Mouse (Mus musculus) adrenal gland, postnatal 36 days (tissue): ENCODE results near the gene Rnf114. TPM values are rescaled to one million over a fixed set of nuclear protein-coding genes. Genes with fewer than 3 reads are reported as not detected.

Experiments used
- DNase-seq, 2 experiments: peaks; one replicate each; pipeline ENCODE4 v3.0.0; 2021; ENCODE audit warnings: mixed read lengths in 1 of 2
- total RNA-seq, 2 experiments: library from RNA; stranded (reverse); gene quantifications; 2 replicates each; pipeline ENCODE4 v1.2.3; 2021

Gene Rnf114
- total RNA-seq, 2 experiments from 2014 or later: 77.1 to 87.6 TPM

DNA sequence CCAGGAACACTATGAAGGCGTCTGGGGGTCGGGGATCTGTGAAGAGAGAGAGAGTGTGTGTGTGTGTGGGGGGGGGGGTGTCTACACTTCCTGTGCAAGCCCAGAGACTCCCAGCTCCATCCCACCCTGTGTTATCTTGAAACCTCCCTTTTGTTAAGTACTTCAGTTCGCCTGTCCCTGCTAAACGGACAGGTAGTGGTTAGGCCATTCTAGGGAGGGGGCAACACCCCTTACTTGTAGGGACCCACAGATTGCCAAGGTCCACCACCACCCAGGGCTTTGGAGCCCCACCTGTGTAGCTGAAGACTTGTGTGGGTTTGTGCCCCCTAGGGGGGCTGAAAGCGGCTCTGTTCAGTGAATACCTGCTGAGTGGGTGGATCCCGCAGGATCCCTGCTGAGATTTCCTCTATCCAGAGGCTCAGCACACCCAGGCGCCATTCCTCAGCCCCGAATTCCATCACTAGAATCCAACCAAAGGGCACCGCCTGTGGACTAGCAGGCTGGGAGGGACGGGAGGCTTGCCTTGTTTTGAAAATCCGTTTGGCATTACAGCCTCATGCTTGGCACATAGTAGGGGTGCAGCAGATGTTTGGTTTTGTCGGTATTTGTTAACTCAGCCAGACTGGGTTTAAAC lies 48.1 kb downstream of the Rnf114 start:
- no peak for DNase-seq

DNA sequence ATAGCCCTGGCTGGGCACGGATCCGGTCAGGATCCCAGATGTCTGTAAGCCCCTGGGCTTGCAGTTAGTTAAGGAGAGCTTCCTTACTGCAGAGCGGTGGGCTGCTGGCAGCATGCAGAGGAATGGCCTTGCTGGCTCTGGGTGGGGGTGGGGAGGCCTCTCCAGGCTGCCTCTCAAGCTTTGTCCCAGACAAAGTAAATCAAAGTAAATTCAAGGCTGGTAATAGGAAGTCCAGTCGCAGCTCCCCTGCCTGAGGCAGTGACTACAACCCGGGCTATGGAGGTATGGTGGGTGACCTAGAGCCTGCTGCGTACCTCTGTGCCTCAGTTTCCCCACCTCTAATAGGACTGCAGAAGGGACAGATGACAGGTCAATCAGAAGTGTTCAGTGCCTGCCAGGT lies 48.9 kb downstream of the Rnf114 start:
- no peak for DNase-seq

DNA sequence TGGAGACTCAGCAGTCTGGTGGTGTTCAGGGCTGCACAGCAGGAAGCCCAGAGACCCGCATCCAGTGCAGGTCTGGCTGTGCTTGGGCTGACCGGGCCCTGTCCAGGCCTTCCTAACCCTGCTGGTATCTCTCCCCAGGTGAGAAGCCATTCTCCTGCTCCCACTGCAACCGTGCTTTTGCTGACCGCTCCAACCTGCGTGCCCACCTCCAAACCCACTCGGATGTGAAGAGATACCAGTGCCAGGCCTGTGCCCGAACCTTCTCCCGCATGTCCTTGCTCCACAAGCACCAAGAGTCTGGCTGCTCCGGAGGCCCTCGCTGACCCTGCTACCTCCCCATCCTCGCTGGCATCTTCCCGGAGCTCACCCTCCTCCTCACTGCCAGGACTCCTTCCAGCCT lies 49.3 kb downstream of the Rnf114 start:
- DNase-seq: no peak

DNA sequence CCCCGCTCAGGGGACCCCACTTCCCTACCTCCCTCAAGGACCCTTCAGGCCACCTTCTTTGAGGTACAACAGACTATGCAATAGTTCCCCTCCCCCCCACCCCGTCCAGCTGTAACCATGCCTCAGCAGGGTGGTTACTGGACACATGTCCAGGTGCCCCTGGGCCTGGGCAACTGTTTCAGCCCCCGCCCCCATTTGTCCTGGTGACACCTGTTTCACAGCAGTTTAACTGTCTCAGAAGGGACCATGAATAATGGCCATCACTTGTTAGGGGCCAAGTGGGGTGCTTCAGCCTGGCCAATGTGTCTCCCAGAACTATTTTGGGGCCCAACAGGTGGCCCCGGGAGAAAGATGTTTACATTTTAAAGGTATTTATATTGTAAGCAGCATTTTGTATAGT lies 49.9 kb downstream of the Rnf114 start:
- no peak for DNase-seq

DNA sequence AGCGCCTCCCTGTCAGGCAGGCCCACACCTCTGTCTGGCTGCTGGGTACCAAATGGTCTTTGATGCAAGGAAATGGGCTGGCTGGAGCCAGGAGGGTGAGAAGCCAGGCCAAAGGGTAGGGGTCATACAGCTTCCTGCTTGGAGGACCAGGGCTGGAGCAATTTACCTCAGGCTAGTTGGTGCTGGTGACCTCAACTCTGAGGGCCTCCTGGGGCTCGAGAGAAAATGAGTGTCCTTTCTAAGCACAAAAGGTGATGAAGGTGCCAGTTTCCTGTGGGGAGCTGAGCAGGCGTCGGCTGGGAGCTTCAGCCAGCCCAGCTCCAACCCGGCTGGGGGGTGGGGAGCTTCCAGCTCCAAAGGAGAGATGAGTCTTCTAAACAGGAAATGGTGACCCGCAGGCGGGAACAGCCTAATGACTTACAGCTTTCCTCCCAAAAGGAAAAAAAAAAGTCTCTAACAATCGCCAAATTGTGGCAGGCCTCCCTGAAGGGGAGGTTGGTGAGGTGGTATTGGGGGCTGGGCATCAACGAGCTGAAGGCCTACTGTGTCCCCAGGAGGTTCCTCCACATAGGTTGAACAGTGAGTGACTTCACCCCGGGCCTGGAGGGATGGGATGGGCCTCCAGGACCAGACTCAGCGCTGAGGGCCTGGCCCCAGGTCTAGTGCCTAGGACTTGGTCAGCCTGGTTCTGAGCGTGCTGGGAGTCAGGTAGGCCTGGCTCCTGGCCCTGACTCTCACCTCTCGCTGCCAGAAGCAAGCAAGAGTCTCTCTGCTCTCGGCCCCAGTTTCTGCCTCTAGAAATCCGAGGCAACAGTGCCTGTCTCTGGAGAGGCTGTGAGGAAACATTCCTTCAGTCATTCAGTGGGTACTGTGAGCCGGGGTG lies 50.9 kb downstream of the Rnf114 start:
- DNase-seq: peak; percentile 57 to 76

DNA sequence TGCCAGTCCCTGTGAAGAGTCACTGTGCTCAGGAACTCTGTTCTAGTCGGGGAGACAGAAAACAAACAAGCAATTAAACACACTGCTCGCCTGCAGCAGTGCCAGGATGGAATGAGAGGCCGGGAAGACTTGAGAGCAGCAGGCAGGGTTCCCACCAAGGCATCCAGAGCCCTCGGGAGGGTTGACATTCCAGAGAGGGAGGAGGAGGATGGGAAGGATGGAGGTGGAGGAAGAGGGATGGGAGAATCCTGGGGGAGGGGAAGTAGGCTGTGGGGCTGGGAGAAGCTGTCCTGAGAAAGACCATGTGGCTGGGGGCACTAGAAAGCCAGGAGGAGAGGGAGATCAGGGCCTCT lies 51.5 kb downstream of the Rnf114 start:
- no peak for DNase-seq

DNA sequence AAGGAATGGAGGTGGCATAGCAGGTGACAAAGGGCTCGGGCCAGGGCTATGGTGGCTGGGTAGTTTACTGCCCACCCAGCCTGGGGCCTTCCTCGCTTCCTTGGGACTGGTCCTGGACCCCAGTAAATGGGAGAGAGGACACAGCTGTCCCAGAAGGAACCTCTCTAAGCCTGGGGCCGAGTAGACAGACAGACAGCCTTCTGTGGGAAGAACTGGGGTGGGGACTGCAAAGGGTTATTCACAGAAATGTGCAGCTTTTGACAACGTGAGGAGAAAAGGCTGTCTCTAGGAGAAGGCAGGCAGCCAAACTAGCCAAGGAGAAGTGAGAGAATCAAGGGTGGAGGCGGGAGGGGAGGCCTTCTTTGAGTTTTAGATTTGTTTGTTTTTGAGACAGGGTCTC lies 52.0 kb downstream of the Rnf114 start:
- DNase-seq: no peak

DNA sequence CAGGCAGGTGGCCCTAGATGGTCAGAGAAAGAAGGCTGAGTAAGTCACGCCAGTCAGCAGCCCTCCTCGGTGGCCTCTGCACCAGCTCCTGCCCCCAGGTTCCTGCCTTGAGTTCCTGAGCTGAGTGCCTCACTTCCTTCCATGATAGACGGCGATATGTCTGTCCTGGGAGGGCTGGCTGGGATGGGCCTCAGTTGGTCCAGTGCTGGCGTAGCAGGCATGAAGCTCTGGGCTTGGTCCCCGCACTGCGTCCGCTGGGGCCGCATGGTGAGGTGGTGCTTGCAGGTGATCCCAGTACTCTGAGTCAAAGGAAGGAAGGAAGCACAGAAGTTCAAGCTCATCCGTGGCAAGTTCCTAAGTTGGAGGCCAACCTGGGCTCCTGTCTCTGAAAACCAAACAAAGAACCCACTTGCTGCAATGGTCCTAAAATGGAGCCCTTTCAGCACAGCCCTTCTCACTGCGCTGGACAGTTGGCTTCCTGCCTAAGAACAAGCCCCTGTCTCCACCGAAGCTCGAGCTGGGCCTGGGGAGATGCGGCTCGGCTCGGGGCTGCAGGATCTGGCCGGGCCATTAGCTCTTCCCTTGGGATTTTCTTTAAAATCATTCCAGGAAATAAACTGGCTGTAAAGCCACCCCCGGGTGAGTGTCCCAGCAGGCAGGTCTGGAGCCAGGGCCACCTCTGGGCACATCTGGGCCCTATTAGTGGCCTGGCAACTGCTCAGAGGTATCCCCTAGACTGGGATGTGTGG lies 54.2 kb downstream of the Rnf114 start:
- no peak for DNase-seq

DNA sequence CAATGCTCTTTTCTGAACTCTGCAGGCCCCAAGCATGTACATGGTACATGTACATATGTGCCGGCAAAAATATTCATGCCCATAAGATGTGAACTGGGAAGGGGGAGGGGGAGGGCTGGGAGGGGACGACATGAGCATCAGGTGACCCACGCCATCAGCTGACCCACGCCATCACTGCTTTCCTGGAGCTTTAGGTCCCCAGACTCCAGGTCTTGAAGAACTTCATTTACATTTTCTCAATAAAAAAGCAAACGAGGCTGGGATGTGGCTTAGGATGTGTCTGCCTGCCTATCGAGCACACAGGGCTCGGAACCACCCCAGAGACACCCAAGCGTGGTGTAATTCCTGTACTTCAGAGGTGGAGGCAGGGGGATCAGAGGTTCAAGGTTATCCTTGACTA lies 55.0 kb downstream of the Rnf114 start:
- DNase-seq: no peak

DNA sequence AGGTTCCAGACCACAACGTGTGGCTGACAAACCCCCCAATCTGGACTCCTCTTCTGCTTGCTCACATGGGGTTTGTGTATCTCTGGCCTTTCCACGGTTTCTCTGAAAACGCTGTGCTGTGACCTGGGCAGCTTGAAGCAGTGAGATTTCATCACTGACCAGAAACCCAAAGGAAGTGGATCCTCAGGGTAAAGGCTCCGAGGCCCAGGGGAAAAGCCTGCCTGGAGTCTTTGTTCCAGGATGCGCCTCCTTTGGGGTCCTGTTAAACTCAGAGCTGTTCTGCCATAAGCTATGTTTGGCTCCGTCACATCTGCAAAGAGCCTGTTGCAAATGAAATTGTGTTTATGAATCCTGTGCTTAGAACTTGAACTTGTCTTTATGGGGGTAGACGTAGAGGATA lies 56.5 kb downstream of the Rnf114 start:
- no peak for DNase-seq

DNA sequence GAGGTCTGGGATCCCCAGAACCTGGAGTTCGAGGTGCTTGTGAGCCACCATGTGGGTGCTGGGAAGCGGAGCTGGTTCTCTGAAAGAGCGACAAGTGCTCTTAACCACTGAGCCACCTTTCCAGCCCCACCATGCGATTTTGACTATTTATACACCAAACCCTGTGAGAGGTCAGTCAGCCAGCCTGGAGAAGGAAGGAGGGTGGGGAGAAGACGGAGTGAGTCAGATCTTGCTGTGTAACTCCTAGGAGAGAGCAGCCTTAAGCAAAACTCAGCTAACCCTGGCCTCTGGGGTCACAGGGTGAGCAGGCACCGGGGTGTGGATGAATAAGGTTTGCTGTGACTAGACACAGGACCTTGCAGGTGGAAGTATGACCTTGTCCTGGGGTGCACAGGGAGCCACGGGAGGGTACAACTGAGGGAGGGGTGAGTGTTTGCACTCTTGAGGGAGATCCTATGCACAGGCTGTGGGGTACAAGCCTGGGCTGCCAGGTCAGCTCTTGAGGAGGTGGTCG lies 58.0 kb downstream of the Rnf114 start:
- no peak for DNase-seq

DNA sequence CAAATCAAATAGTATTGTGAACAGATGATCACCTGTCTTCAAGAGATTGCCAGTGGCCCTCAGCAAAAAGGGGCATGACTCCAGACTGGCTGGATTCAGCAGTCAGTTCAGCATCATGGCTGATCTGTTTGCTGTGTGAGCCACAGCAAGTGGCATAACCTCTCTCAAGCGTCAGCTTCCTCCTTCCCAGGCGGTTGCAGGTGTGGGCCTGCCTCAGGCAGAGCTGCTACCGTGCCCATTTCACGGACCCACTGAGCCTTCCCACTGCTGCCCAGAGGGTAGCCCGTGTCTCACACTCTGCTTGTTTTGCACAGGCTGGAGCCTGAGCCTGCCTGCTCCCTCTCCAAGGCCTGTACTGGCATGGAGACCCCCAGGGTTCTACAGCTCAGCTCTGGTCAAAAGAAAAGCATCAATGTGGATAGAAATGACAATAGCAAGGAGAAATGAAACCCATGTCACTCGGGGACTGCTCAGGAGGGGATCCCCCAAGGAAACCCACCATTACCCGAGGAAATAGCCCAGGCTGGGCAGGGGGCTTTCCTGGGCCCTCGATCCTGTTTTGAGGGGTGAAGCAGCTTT lies 59.0 kb downstream of the Rnf114 start:
- DNase-seq: no peak

DNA sequence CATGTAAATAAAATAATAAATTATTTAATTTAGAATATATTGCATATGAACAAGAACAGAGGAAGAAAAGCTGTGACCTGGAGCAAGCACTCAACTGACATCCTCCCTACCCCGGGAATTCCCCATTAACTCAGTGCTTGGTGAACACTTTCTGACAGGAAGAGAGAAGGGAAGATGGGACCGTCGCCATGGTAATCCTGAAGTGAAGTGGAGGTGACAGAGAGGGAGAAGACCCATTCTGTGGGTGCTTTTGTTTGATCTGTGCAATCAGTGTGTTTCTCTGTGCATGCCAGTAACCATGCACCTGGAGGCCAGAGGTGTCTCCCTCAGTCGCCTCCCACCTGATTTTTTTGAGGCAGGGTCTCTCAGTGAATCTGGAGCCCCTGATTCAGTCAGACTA lies 59.8 kb downstream of the Rnf114 start:
- no peak for DNase-seq

DNA sequence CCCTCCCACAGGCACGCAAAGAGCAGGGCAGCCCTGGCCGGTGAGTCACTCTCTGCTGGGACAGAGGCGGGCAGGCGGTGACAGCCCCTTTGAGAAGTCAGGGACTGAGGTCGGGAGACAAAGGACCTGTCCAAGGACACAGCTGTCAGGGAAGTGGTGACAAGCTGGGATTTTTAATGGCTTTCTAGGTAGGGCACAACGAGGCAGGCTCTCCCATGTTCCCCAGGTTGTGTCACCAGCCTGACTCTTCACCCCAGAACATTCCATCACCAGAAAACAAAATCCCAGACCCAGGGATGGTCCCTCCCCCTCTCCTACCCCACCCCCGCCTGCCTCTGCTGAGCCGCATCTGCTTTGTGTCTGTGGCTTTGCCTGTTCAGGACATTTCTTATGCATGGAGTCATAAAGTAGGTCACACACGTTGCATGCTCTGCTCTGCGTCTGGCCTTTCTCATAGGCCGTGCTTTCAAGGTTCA lies 60.5 kb downstream of the Rnf114 start:
- DNase-seq: peak; percentile 88

DNA sequence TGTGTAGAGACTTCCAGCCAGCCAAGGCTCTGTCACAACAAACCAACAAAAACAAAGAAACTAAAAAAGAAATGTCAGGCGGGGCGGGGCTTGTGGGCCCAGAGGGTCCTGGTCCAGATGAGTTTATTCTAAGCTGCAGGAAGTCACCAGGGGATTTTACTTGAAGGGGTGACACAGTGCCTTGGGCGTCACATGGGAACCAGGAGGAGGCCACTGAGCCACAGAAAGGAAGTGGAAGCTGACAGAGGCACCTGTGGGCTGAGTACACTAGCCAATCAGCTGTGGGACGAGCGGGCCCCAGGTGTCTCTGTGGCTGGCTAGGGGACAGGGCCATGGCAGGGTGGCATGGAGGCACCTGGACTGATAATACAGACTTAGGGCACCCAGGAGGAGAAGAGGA lies 63.3 kb downstream of the Rnf114 start:
- no peak for DNase-seq

DNA sequence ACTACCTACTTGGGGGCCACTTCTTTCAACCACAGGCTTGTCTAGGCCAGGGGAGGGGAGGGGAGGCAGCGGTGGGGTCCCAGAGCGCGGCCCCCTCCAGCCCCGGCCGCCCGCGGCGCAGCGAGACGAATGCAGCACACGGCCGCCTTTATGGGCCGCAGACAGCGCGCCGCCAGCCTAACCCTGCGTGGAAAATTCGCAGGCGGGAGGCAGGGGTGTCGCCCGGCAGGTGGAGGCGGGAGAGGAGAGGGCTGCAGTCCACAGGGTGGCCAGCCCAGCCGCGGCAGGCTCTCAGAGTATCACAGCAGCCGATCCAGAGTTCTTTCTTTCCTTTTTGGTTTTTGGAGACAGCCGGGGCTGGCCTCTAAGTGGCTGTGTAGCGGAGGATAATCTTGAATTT lies 67.0 kb downstream of the Rnf114 start:
- no peak for DNase-seq

DNA sequence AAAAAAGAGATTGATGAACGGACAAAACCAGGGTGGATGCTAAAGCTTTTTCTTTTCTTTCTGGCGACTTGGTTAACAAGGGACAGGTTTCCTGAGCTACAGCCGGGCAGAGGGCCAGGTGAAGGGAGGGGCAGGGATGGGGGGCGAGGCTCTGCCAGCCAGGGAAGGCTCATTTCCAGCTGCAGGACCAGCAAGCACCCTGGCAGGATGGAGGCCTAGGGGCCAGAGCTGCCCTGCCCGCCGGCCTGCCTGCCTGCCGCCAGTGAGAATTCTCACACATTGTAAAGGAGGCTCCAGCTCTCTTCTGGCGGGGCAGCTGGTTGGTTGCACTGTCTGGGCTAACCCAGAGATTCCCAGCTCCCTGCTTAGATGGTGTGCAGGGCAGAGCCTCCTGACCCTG lies 69.7 kb downstream of the Rnf114 start:
- DNase-seq: peak in 1 of 2 experiments; percentile 65

DNA sequence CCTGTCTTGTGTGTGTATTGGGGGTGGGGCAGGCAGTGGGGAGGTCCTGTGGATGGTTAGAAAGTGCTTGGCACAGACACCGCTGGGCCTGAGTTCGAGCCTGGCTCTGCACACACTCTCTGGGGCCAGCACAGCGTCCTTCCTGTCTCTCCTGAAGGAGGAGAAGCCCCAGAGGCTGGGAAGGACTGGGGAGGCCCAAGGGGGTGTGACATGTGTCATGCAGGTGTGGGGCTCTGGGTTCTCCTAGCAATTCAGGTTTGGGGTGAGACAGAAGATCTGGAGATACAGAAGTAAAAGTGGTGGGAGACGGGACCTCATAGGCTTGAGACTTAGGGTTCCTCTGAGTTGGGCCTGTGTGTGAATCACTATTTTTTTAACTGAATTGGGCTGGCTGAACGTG lies 70.6 kb downstream of the Rnf114 start:
- DNase-seq: no peak

DNA sequence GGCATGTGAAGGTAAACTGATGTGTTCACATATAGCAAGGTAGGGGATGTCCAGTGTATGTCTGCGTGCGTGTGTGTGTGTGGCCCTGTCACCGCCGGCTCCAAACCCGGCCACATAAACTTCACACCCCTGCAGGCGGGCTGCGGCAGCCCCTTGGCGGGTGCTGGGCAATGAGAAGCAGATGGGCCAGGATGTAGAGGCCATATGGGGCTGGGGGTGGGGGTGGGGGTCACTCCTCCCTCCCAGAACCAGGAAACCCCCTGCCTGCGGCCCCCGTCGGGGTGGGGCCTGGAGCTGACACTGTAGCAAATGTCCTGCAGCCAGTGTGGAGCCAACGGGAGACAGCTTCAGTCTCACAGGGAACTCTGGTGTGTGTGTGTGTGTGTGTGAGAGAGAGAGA lies 71.3 kb downstream of the Rnf114 start:
- no peak for DNase-seq

DNA sequence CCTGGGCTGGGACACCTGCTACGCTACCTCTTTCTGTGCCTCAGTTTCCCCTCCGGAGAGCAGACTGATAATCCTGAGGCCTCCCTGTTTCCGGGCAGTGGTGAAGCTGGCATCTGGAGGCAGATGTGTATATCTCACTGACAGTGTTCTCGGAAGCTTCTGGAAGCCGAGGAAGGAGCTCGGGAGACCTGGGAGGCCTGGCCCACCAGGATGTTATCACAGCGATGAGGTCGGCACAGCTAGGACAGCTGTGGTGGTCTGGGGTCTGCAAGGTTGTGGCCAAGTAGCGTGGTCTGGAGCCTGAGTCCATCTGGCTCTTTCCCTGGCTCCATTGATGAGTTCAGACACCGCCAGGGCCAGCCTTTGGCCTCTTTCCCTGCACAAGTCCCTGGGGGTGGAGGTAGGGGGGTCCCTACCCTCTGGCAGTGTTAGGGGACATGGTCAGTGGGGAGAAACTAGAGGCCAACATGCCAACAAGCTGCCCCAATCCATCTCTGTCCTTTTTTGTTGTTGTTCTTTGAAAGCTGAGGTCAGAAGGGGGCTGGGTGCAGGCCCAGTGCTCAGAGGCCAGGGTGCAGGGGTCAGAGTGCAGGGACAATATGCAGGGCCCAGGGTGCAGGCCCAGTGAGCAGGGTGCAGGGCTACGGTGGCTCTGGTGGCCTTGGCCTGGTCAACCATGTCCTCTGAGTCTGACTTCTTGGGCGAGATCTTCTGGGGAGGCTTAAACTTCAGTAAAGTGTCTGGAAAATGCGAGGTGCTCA lies 72.3 kb downstream of the Rnf114 start:
- no peak for DNase-seq

DNA sequence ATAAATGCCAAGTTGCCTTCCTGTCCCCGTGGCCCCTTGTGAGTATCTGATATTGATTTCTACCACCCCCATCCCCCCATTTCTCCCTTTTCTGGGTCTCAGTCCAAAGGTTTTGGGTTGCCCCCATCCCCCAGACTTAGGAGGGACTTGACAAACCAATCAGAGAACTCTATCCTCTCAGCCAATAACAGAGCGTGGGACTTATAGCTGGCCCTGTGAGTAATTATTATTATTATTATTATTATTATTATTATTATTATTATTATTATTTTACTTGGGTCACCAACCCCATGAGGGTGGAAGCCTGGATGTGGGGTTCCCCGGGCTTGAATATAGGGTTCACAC lies 72.8 kb downstream of the Rnf114 start:
- DNase-seq: no peak

DNA sequence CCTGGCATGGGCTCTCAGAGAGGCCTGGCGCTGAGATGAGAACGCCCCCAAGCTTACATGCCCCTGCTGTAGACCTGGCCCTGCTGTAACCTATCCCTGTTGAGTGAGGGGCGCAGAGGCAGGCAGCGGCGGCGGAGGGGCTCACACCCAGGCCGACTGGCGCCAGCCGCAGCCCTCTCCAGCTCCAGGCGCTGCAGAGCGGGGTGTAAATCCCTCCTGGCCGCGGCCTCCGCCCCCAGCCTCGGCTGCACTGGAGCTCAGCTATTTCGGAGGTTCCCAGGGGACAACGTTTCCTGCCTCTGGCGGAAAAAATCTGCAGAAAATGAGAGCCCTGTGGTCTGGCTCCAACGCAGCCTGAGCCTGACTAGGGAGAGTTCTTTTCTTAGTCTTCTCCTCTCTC lies 73.2 kb downstream of the Rnf114 start:
- peak; percentile 50 to 70 for DNase-seq
